Mouse (Mus musculus) retina, adult 2 months (tissue): ENCODE results near the gene Mcoln3.
A peak's percentile ranks its signal among the peaks of the same experiment; 100 is the strongest.

Experiments
- DNase-seq: peaks from one replicate; pipeline ENCODE4 v3.0.0-alpha.2; 2012; ENCODE audit warnings: low read depth, low spot score

Mcoln3 gene

GRCm38 (mm10) chr3:146174215-146174614, 57.0 kb downstream of the Mcoln3 start:
- no peak for DNase-seq

GRCm38 (mm10) chr3:146177295-146177694, 60.0 kb downstream of the Mcoln3 start:
- DNase-seq = no peak

- peak; percentile 60 for DNase-seq
Observed at GRCm38 (mm10) chr3:146177748-146178582, 60.7 kb downstream of the Mcoln3 start.

GRCm38 (mm10) chr3:146180341-146180740, 63.1 kb downstream of the Mcoln3 start:
- DNase-seq = no peak

- no peak for DNase-seq
Observed at GRCm38 (mm10) chr3:146180986-146181385, 63.7 kb downstream of the Mcoln3 start.

GRCm38 (mm10) chr3:146184992-146185657, 67.9 kb downstream of the Mcoln3 start:
- peak; percentile 48 for DNase-seq

GRCm38 (mm10) chr3:146186033-146186432, 68.8 kb downstream of the Mcoln3 start:
- DNase-seq = no peak

- DNase-seq = no peak
Observed at GRCm38 (mm10) chr3:146189933-146190332, 72.7 kb downstream of the Mcoln3 start.
